Mouse (Mus musculus): Measurements from ENCODE around the gene A230050P20Rik.

DNA sequence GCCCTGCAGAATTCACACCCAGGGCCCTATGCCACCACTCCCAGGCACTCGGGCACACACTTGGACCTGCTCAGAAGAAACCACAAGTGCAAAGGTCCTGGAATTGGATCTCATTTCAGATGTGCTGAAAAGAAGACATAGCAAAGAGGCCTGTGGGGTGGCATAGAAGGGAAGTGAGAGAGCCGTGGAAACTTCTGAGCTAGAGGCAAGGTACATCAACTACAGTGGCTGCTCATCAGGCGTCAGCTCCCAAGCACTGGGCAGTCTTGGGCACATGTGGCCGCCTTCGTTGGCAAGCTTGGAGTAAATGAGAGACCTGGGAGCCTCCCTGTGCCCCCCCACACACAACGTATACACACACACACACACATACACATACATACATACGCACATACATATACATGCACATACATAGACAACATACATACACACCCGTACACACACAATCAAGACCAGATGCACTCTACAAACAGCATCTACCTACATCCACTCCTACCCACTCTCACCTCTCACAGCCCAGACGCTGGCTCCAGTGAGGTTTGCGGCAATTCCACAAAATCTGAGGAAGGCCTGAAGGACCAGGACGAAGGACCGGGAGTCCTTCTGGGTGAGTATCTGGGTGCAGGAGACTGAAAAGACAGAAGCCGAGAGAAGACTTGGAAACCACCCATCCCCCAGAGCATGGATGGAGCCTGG is 10.8 kb downstream of the A230050P20Rik start, which contains the start of gene Angptl6:
- no peak for TF ChIP-seq CTCF (conservative IDR thresholded peaks at IDR 0.05; ENCODE audit: low read length)
- TF ChIP-seq POU5F1 (IDR thresholded peaks at IDR 0.05; ENCODE audit: borderline replicate concordance, low read length) = no peak
- no peak for TF ChIP-seq NANOG (IDR thresholded peaks at IDR 0.05; ENCODE audit: borderline replicate concordance, low read length)
